In the genomic region with DNA sequence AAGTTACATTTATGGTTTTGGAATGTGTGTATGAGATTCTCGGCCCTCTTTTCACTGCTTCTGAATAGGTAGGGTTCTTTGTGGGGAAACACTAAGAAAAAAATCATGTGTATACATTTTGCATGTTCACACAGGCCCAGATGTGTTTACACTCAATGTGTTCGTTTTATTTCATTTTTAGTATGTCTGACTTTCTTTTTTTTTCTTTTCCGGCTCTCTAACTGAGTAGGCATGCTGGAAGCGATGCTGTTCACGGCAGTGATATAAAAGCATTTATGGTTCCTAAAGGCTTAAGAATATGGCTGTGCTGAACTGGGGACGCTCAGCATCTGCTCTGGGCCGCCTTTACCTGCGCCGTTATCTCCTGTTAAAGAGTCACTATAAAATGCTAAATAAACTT, we compare ENCODE assay signal across 18 mouse cellular contexts.
"Had no signal": no experiment of that assay in that cellular context is flagged by ENCODE, and none has a peak within 500 bp of the region (broad histone marks: within the 10 kb centered on the region; RNA-seq: fewer than 3 reads in every experiment).

No protein-coding gene starts in this region.

- DNase-seq: cerebellum, adult 9-10 months; cerebellum, adult 9-11 months; cerebellum, postnatal 14 days; cerebellum, postnatal 25 days; cerebellum, postnatal 36 days; embryo, embryonic 11 days; forebrain, postnatal 0 days; gastrocnemius, adult 2 months; gastrocnemius, postnatal 10 days; gastrocnemius, postnatal 14 days; gastrocnemius, postnatal 25 days; gastrocnemius, postnatal 36 days; heart, adult 18-20 months; heart, adult 2 months had no signal

- ATAC-seq: forebrain, embryonic 13.5 days; forebrain, embryonic 14.5 days; forebrain, embryonic 15.5 days; forebrain, embryonic 16.5 days; forebrain, postnatal 0 days had no signal
